Mouse (Mus musculus) liver, adult 2 months (tissue): ENCODE results near the gene Ppp2r3c. TPM values are rescaled to one million over a fixed set of nuclear protein-coding genes. Genes with fewer than 3 reads are reported as not detected.
"Not testable (repeated sequence)": the region's sequence is repeated elsewhere in the genome, so short reads cannot be mapped to it uniquely, and the experiment has no call there.

Experiments used
- DNase-seq: peaks from one replicate; pipeline ENCODE4 v3.0.0-alpha.2; 2011; ENCODE audit warnings: low read depth, low spot score; ENCODE audit errors: extremely low read depth
- H3K27ac ChIP-seq: fragments of 200-500 bp; replicated peaks from 2 replicates; pipeline ENCODE4 v1.5.1; 2012; ENCODE audit warnings: low read depth, mild to moderate bottlenecking, control low read depth, inconsistent platforms, low read length; ENCODE audit not compliant: insufficient read depth
- H3K27me3 ChIP-seq: fragments of 200-500 bp; 2 replicates; pipeline ENCODE4 v1.6.1; 2012; ENCODE audit warnings: mild to moderate bottlenecking, moderate library complexity, low read length, inconsistent platforms; ENCODE audit not compliant: control insufficient read depth, insufficient read depth
- H3K36me3 ChIP-seq: fragments of 200-500 bp; 2 replicates; pipeline ENCODE4 v1.6.1; 2012; ENCODE audit warnings: low read length, inconsistent platforms; ENCODE audit not compliant: control insufficient read depth, insufficient read depth
- H3K4me1 ChIP-seq: fragments of 200-500 bp; 2 replicates; pipeline ENCODE4 v1.6.1; 2011; ENCODE audit warnings: low read length; ENCODE audit not compliant: control insufficient read depth, insufficient read depth
- H3K4me3 ChIP-seq: fragments of 200-500 bp; 2 replicates; pipeline ENCODE4 v1.5.1; 2011; ENCODE audit warnings: low read depth, mild to moderate bottlenecking, control low read depth, low read length, moderate library complexity; ENCODE audit not compliant: insufficient read depth
- H3K79me2 ChIP-seq: fragments of 200-500 bp; 2 replicates; pipeline ENCODE4 v1.6.1; 2012; ENCODE audit warnings: inconsistent platforms, mild to moderate bottlenecking, low read length, moderate library complexity; ENCODE audit not compliant: control insufficient read depth, insufficient read depth
- H3K9ac ChIP-seq: fragments of 200-500 bp; 2 replicates; pipeline ENCODE4 v1.6.1; 2012; ENCODE audit warnings: low read depth, mild to moderate bottlenecking, control low read depth, inconsistent platforms, low read length
- CTCF ChIP-seq: fragments of 200-500 bp; IDR thresholded peaks from 2 replicates; pipeline ENCODE4 v1.5.1; 2011; ENCODE audit warnings: low read depth, low read length, control low read depth
- POLR2A ChIP-seq: fragments of 200-500 bp; IDR thresholded peaks from 2 replicates; pipeline ENCODE4 v1.6.1; 2011; ENCODE audit warnings: low read length, control low read depth; ENCODE audit not compliant: insufficient read depth; ENCODE audit errors: extremely low read depth
- WGBS: fragments of 180-500 bp; shearing (Covaris S2); methylation state at CpG from one replicate; pipeline ENCODE4 v1.1.7; 2018; 5-methylcytosine and 5-hydroxymethylcytosine counted together
- polyA plus RNA-seq: library from polyadenylated mRNA; depleted of rRNA; stranded (reverse); fragments of >200 nt; gene quantifications from 2 replicates; pipeline ENCODE4 v1.2.3, GENCODE M21; 2012
- total RNA-seq: library from RNA; depleted of rRNA; stranded (reverse); fragments of >200 nt; gene quantifications from 2 replicates; pipeline ENCODE4 v1.2.3, GENCODE M21; 2014

Gene Ppp2r3c
- total and polyA plus RNA-seq, 2 experiments = 1.0 to 6.9 TPM

DNA sequence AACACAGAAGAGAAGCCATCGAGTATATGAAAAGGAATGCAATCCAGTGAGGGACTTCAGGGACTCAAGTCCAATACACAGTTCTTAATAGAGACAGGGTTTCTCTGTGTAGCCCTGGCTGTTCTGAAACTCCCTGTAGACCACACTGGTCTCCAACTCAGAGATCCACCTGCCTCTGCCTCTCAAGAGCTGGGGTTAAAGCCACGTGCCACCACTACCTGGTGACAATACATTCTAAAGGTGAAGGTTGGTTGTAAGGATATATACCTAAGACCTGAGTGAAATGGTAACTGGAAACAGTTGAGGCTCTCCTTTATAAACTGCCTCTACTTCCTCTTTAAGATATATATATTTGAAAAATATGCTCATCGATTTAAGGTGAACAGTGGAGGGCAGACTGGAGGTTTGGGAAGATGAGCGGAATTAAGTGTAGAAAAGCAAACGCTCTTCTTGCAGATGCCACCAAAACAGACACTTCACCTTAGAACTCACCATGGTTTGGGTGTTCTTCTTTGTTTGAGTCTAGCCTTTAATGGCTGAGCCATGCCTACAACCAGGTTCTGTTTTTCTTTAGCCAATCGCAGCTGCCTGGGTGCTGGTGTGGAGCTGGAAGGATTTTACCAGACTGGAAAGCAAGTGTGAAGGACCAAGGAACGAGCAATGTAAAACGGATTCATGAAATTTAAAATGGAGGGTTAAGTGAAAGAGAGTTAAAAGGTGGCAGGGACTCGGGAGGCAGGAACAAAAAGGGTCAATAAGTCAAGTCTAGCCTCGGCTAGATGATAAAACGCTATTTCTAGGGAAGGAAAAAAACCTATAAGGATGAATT lies 1.1 kb downstream of the Ppp2r3c start:
- 43% methylated on average over 11 of the region's 11 CpGs for WGBS
- Histone ChIP-seq H3K27ac (no peak overlapping the region), H3K9ac (peak overlapping the region; percentile 83; the same call in 1 of the 2 replicates), H3K4me3 (peak overlapping the region; percentile 84; the same call in 1 of the 2 replicates), H3K79me2 (peaks cover 4% of the 10 kb centered on the region; the same call in 1 of the 2 replicates), H3K27me3 (no peaks in the 10 kb centered on the region), H3K36me3 (peaks cover 11% of the 10 kb centered on the region), H3K4me1 (peaks cover 8% of the 10 kb centered on the region)
- DNase-seq = peak; percentile 6
- no peak for TF ChIP-seq CTCF
- no peak for TF ChIP-seq POLR2A

DNA sequence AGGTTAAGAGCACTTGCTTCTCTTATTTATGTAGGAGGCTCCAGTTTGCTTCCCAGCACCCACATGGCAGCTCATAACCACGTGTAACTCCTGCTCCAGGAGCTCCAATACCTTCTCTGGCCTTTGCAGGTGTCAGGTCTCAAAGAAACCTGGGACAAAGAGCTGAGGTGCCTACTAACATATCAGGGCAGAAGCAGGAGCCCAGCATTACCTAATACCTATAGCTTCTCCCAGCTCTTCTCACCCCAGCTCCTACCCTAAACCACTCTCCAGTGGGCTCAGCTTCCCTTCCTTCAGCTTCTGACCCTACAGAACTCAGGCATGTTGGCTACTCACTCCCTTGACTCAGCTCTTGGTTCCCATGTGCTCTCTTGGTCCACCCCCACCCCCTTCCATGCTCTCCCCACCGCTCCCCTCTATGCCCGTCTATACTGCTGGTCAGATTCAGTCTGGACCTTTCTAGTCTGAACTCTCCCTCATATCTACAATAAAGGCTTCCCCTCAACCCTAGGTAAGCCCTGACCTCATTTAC lies 1.9 kb downstream of the Ppp2r3c start:
- 92% methylated on average over 3 of the region's 3 CpGs for WGBS
- Histone ChIP-seq H3K27me3 (no peaks in the 10 kb centered on the region), H3K4me1 (peaks cover 8% of the 10 kb centered on the region), H3K36me3 (peaks cover 12% of the 10 kb centered on the region), H3K27ac (no peak overlapping the region), H3K9ac (no peak overlapping the region), H3K4me3 (no peak overlapping the region), H3K79me2 (peaks cover 4% of the 10 kb centered on the region; the same call in 1 of the 2 replicates)
- DNase-seq = no peak
- TF ChIP-seq CTCF (no peak), POLR2A (no peak)

DNA sequence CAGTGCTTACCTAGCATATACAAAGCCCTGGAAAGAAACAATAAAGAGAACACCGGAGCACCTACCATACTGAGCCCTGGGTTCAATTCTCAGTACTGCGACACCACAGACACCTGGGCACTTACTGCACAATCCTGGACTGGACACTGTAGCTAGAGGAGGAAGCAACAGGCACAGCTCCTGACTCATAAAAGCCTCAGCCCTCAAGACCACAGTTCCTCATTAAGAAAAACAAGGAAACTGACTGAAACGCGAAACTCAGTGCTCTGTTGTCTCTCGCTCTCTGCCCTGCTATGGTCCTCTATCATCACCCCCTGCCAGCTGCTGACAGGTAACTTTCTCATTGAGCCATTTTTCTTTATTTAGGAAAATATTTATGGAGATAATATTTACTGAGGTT lies 3.5 kb downstream of the Ppp2r3c start, which contains the start of gene 1110008L16Rik:
Gene 1110008L16Rik, plus strand, starts transcription at position 242 of the 400 bp plus-strand sequence.
- H3K4me1 ChIP-seq = peaks cover 8% of the 10 kb centered on the region
- H3K9ac ChIP-seq = no peak within 1 kb of the TSS
- no peak within 1 kb of the TSS for H3K4me3 ChIP-seq
- 91% methylated on average over 5 of the region's 5 CpGs for WGBS
- H3K27me3 ChIP-seq = no peaks in the 10 kb centered on the region
- peaks cover 4% of the 10 kb centered on the region; the same call in 1 of the 2 replicates for H3K79me2 ChIP-seq
- peak; percentile 10 for DNase-seq
- TF ChIP-seq POLR2A = no peak
- no peak for TF ChIP-seq CTCF
- H3K27ac ChIP-seq = no peak within 1 kb of the TSS
- H3K36me3 ChIP-seq = peaks cover 21% of the 10 kb centered on the region

DNA sequence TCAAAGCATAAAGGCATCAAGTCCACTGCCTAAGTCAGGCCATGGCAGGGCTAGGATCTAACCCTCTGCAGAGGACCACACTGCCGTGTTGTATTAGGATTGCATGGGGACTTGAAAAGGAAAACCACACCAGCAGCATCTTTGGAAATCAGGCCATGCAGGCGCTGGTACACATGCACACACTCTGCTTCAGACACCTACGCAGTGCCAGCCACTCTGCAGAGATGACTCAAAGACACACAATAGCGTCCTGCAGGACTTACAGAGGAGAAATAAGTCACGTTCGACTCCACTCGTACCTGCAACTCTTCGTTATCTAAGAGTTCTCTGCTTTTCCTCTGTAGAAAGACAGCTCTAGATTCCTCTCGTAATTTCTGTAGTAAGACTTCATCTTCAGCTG lies 4.7 kb downstream of the Ppp2r3c start:
- no peak for TF ChIP-seq POLR2A
- TF ChIP-seq CTCF = no peak
- 94% methylated on average over 9 of the region's 9 CpGs for WGBS
- H3K4me3 ChIP-seq = no peak overlapping the region

DNA sequence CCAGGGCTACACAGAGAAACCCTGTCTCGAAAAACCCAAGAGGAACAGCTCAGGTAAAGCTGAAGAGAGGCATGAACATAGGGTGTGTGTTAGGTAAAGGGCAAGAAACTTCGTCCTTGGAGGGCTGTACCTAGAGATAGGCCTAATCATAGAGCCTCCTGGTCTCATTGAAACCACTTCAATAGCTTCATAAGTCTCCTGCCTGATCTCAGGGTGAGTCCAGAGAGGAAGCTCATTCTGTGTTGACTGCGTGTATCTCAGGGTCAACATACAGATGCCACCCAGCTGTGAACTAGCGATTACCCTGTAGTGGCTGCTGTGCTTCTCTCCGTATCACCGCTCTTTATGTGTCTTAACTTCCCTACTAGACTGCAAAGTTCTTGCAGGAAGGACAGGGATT lies 25.2 kb downstream of the Ppp2r3c start:
- 98% methylated on average over 4 of the region's 6 CpGs for WGBS
- not testable (repeated sequence) for DNase-seq, H3K27me3 ChIP-seq, H3K36me3 ChIP-seq, H3K9ac ChIP-seq, H3K4me3 ChIP-seq, H3K79me2 ChIP-seq, H3K27ac ChIP-seq, H3K4me1 ChIP-seq

More for the DNA sequence above, 4.7 kb downstream of the Ppp2r3c start:
- H3K79me2 ChIP-seq = no peaks in the 10 kb centered on the region
- H3K4me1 ChIP-seq = peaks cover 5% of the 10 kb centered on the region; the same call in 1 of the 2 replicates
- no peak overlapping the region for H3K27ac ChIP-seq
- no peak overlapping the region for H3K9ac ChIP-seq
- peaks cover 30% of the 10 kb centered on the region for H3K36me3 ChIP-seq
- DNase-seq = no peak
- no peaks in the 10 kb centered on the region for H3K27me3 ChIP-seq

DNA sequence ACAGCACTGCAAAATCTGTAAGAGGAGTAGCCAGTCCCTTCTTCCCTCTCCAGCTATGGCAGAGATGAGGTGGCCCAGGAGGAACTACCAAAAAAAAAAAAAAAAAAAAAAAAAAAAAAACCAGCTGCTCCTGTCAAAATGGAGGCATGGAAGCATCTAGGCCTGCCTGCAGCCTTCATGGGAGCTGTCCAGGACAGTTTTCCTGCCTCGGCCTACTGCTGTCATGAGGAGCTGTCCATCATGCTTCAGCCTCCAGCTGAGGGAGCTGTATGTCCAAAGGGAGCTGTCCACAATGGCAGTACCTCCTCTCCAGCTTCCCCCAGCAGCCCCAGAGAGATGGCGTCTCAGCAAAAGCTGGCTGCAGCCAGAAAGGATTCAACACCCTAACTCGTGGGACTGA lies 30.6 kb downstream of the Ppp2r3c start:
- Histone ChIP-seq H3K4me1 (no peaks in the 10 kb centered on the region), H3K27me3 (no peaks in the 10 kb centered on the region), H3K9ac (no peak overlapping the region), H3K27ac (no peak overlapping the region), H3K79me2 (no peaks in the 10 kb centered on the region), H3K4me3 (no peak overlapping the region), H3K36me3 (peaks cover 2% of the 10 kb centered on the region; the same call in 1 of the 2 replicates)
- 82% methylated on average over 3 of the region's 3 CpGs for whole genome bisulfite sequencing
- peak; percentile 4 for DNase-seq
- TF ChIP-seq POLR2A (no peak), CTCF (no peak)

DNA sequence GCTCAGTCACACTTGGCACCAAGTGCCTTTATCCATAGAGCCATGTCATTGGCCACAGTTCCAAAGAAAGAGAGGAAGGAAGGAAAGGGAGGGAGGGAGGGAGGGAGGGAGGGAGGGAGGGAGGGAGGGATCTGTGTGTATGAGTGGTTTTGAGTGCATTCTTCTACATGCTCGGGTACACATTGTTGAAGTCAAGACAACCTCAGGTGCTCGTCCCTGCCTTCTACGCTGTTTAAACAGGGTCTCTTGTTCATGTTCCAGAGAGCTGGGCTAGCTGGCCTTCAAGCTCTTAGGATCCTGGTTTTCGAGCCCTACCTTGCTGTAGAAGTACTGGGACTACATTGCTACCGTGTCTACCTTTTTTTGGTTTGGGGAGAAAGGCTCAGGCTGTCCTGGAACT lies 39.4 kb downstream of the Ppp2r3c start:
- no CpG with 5 or more reads among the region's 5 CpGs for WGBS

DNA sequence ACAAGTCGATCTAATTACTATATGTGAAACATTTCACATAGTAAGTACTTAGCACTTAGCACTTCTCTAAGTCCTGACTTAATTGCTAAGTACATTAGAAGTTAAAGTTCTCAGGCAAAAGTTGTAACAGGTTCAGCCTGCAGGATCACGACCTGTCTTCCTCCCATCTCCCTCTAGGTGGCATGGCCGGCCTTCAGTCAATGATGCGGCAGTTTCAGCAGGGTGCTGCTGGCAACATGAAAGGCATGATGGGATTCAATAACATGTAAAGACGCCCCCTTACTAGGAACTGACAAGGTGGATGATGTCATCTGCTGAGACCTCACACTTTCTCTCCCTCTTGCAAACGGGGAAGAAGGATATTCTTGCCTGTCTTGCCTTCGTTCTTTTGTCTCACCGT lies 40.8 kb downstream of the Ppp2r3c start:
- not testable (repeated sequence) for H3K4me1 ChIP-seq, H3K79me2 ChIP-seq, DNase-seq, H3K4me3 ChIP-seq, H3K9ac ChIP-seq, H3K27me3 ChIP-seq, H3K27ac ChIP-seq
- WGBS = no CpG with 5 or more reads among the region's 8 CpGs
- H3K36me3 ChIP-seq = peaks cover 12% of the 10 kb centered on the region

More for the DNA sequence above, 39.4 kb downstream of the Ppp2r3c start:
- not testable (repeated sequence) for H3K4me3 ChIP-seq, DNase-seq, H3K27ac ChIP-seq, H3K79me2 ChIP-seq, H3K27me3 ChIP-seq, H3K4me1 ChIP-seq, H3K9ac ChIP-seq, H3K36me3 ChIP-seq
